Mouse (Mus musculus): ENCODE results near the gene Catip.

Catip gene

DNA sequence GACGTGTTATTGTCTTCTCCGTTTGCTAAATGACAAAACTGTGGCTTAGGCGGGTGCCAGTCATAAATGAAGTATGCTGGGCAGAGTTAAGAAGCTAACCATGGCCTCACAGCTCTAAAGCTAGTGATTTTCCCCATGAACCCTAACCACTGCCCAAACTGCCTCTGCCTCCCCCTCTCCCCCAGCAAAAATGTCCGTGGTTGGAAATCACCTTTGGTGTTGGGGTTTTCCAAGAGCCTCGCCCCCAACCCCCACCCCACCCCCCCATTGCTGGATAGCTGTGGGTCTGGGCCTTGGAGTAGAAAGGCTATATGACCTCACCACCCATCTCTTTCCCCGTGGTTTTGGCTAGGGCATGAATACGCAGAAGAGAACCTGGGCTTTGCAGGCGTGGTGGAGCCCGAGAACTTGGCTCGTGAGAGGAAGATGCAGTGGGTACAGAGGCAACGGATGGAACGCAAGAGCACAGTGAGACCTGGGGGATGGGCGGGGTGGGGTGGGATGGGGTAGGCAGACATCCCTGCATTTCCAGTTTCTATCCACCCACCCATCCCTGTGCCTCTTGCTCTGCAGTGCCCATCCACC is 10.6 kb upstream of the Catip start:
- Histone ChIP-seq H3K27me3 (ENCODE audit: insufficient read depth, low read length) (no peaks in the 10 kb centered on the region), H3K36me3 (ENCODE audit: insufficient read depth, low read length) (peaks cover 30% of the 10 kb centered on the region), H3K4me3 (replicated peaks; ENCODE audit: low read length) (no peak overlapping the region), H3K4me1 (replicated peaks; ENCODE audit: low read depth, low read length) (peaks cover 50% of the 10 kb centered on the region), H3K9me3 (ENCODE audit: low read length) (no peaks in the 10 kb centered on the region)
- no peak for TF ChIP-seq NANOG (IDR thresholded peaks at IDR 0.05; ENCODE audit: borderline replicate concordance, low read length)
- TF ChIP-seq CTCF (conservative IDR thresholded peaks at IDR 0.05; ENCODE audit: low read length), result no peak

DNA sequence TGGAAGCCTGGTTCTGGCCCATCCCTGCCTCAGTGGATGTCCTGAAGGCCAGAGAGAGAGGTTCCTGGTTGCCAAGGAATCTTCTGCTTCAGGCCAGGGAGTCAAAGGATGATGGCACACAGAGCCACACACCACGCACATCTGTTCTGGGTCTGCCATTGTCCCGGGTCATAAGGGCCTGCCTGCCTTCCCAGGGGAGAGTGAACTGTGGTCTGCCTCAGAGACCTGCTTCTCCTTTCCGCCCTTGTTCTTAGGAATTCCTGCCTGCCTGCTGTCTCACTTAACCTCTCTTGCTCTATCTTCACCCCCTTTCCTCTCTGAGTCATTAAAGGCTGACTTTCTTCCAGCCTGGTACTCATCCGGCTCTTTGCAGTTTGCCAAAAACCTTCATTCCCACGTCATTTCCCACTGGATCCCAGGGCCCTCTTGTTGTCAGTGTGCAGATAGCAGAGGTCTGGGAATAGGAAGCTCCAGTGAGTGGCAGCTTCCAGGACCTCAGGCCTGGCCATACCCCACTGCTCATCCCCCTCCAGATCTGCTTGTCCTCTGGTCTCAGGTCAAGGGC is 9.3 kb upstream of the Catip start:
- Histone ChIP-seq H3K9me3 (ENCODE audit: low read length) (no peaks in the 10 kb centered on the region), H3K4me1 (replicated peaks; ENCODE audit: low read depth, low read length) (peaks cover 44% of the 10 kb centered on the region), H3K27me3 (ENCODE audit: insufficient read depth, low read length) (no peaks in the 10 kb centered on the region), H3K4me3 (replicated peaks; ENCODE audit: low read length) (no peak overlapping the region), H3K36me3 (ENCODE audit: insufficient read depth, low read length) (peaks cover 30% of the 10 kb centered on the region)
- no peak for TF ChIP-seq NANOG (IDR thresholded peaks at IDR 0.05; ENCODE audit: borderline replicate concordance, low read length)
- TF ChIP-seq POU5F1 (IDR thresholded peaks at IDR 0.05; ENCODE audit: borderline replicate concordance, low read length), result no peak
- TF ChIP-seq CTCF (conservative IDR thresholded peaks at IDR 0.05; ENCODE audit: low read length), result no peak

DNA sequence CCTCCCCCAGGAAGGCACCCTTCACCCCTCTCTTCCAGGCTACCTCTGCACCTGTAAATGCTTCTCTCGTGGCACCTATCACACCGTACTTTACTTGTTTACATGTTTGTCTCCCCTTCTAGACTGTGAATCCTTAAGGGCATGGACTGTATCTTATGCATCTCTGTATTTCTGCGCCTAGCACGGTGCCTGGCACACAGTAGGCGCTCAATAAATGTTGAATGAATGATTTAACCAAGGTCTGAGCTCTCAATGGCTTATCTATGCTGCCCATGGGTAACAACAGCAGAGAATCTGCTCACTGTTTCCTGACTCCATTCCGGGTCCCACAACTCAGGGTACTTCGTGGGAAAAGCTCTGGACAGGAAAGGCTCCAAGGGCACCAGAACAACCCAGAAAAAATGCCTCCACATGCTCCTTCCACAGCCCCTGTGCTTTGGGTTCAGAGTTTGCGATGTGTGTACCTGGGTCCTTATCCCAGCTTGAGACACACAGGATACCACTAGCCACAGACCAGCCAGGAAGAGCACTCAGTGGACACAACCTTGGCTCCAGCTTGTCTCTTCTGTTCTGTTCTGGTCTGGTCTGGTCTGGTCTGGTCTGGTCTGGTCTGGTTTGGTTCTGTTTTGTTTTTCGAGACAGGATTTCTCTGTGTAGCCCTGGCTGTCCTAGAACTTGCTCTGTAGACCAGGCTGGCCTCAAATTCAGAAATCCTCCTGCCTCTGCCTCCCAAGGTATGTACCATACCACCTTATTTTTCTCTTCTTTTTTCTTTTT is 8.3 kb upstream of the Catip start:
- H3K36me3 ChIP-seq (ENCODE audit: insufficient read depth, low read length), result peaks cover 28% of the 10 kb centered on the region
- H3K4me1 ChIP-seq (replicated peaks; ENCODE audit: low read depth, low read length), result peaks cover 53% of the 10 kb centered on the region
- TF ChIP-seq NANOG (IDR thresholded peaks at IDR 0.05; ENCODE audit: borderline replicate concordance, low read length) (no peak), POU5F1 (IDR thresholded peaks at IDR 0.05; ENCODE audit: borderline replicate concordance, low read length) (no peak), CTCF (conservative IDR thresholded peaks at IDR 0.05; ENCODE audit: low read length) (no peak)
- H3K4me3 ChIP-seq (replicated peaks; ENCODE audit: low read length), result no peak overlapping the region
- no peaks in the 10 kb centered on the region for H3K9me3 ChIP-seq (ENCODE audit: low read length)
- no peaks in the 10 kb centered on the region for H3K27me3 ChIP-seq (ENCODE audit: insufficient read depth, low read length)

DNA sequence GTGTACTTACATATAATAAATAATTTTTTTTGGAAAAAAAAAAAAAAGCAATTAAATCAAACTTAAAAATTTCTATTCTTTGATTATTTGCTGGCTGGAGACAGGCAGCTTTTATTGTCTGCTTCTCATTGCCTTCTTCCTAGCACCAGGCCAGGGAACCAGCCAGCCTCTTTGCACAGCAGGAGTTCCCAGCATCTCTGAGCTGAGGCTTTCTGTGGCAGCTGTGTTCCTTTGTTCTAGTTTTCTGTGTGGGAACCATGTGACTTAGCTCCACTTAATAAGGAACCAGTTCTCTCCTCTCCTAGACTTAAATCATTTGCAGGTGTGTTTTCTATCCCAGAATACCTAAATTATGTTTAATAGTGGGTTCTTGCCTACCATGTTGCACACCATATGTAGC is 4.4 kb upstream of the Catip start:
- H3K4me3 ChIP-seq (replicated peaks; ENCODE audit: low read length), result no peak overlapping the region
- H3K36me3 ChIP-seq (ENCODE audit: insufficient read depth, low read length), result 0 out of 2 replicates have a peak, but pooled peaks cover under 1% of the 10 kb centered on the region
- H3K4me1 ChIP-seq (replicated peaks; ENCODE audit: low read depth, low read length), result peaks cover 45% of the 10 kb centered on the region
- no peaks in the 10 kb centered on the region for H3K9me3 ChIP-seq (ENCODE audit: low read length)
- TF ChIP-seq CTCF (conservative IDR thresholded peaks at IDR 0.05; ENCODE audit: low read length), result no peak
- TF ChIP-seq POU5F1 (IDR thresholded peaks at IDR 0.05; ENCODE audit: borderline replicate concordance, low read length), result no peak
- TF ChIP-seq NANOG (IDR thresholded peaks at IDR 0.05; ENCODE audit: borderline replicate concordance, low read length), result no peak
- H3K27me3 ChIP-seq (ENCODE audit: insufficient read depth, low read length), result no peaks in the 10 kb centered on the region

DNA sequence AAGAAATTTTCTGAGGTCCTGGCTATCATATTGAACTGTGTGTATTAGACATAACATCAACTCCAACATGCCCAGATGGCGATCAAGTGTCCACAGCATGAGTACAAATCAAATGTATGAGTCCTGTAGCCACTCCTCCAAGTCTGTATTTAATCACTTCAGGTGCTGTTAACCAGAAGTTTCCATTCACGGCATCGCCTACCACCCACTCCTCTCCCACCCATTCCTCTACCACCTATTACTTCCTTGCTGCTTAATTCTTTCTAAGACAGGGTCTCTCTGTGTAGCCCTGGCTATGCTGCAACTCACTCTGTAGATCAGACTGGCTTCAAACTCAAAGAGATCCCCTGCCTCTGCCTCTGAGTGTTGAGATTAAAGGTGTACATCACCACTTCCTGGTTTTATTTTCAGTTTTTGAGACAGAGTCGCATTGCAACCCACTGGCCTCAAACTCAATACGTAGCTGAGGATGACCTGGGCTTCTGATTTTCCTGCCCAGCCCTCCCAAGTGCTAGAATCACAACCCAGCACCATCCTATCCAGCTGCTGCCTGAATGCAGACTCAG is 1.9 kb upstream of the Catip start:
- H3K9me3 ChIP-seq (ENCODE audit: low read length), result no peaks in the 10 kb centered on the region
- TF ChIP-seq CTCF (conservative IDR thresholded peaks at IDR 0.05; ENCODE audit: low read length) (no peak), POU5F1 (IDR thresholded peaks at IDR 0.05; ENCODE audit: borderline replicate concordance, low read length) (no peak), NANOG (IDR thresholded peaks at IDR 0.05; ENCODE audit: borderline replicate concordance, low read length) (no peak)
- no peak overlapping the region for H3K4me3 ChIP-seq (replicated peaks; ENCODE audit: low read length)

DNA sequence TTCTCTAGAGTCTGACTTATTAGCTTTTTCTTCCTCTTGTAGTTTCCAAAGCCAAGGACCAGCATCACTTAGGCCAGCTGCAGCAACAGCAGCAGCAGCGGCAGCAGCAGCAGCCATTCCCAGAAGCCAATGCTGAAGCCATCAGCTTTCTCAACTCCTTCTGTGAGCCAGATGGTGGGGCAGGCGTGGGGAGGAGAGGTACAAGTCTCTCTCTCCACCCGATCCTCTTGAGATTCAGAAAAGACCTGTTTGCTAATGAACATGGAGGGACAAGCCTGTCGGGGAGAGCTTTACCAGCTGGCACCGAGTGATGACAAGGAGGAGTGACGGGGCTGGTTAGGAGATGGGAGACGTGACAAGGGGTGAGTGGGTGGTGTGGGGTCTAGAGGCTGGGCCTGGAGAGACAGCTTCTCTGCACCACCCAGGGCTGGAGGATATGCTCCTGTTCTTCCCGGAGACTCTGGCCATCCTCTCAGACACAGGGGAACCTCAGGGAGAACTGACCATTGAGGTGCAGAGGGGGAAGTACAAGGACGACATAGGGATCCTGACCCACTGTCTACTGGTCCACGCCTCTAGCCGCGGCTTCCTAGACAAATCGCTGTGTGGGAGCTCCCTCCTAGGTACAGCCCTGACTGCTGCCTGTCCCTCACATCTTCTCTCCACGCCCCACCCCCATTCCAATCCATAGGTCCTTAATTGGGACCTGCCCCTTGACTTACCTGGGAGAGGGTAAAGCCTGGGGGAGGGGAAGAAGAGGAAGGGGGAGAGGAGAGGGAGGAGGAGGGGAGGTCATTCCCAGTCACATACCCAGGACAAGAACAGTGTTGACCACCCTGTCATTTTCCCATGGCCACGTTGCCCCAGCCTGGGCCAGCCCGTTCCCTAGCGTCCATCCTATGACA is 669 bp downstream of the Catip start:
- H3K9me3 ChIP-seq (ENCODE audit: low read length), result no peaks in the 10 kb centered on the region

More for the DNA sequence above, 1.9 kb upstream of the Catip start:
- Histone ChIP-seq H3K27me3 (ENCODE audit: insufficient read depth, low read length) (peaks cover 2% of the 10 kb centered on the region; the same call in 1 of the 2 replicates), H3K36me3 (ENCODE audit: insufficient read depth, low read length) (no peaks in the 10 kb centered on the region), H3K4me1 (replicated peaks; ENCODE audit: low read depth, low read length) (peaks cover 52% of the 10 kb centered on the region)

DNA sequence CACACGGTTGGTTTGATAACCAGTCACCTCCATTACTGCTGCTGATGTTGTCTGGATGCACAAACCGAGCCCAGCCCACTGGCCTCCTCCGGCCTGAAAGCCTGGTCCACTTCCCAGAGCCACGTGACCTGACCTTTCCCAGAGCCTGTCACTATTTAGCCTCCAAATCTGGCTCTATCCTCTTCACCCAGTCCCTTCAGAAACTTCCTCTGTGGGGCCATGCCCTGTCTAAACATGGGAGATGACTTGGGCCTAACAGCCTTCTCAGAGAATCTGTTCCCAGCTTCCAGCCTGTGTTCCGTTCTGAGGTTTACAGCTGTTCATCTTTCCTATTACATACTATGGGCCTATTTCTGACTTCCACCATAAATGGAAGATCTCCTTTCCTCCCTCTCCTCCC is 1.5 kb downstream of the Catip start:
- Histone ChIP-seq H3K4me1 (replicated peaks; ENCODE audit: low read depth, low read length) (peaks cover 53% of the 10 kb centered on the region), H3K4me3 (replicated peaks; ENCODE audit: low read length) (no peak overlapping the region), H3K27me3 (ENCODE audit: insufficient read depth, low read length) (peaks cover 18% of the 10 kb centered on the region), H3K9me3 (ENCODE audit: low read length) (no peaks in the 10 kb centered on the region), H3K36me3 (ENCODE audit: insufficient read depth, low read length) (no peaks in the 10 kb centered on the region)
- TF ChIP-seq CTCF (conservative IDR thresholded peaks at IDR 0.05; ENCODE audit: low read length), result no peak
- TF ChIP-seq POU5F1 (IDR thresholded peaks at IDR 0.05; ENCODE audit: borderline replicate concordance, low read length), result no peak
- no peak for TF ChIP-seq NANOG (IDR thresholded peaks at IDR 0.05; ENCODE audit: borderline replicate concordance, low read length)

More for the DNA sequence above, 669 bp downstream of the Catip start:
- no peaks in the 10 kb centered on the region for H3K36me3 ChIP-seq (ENCODE audit: insufficient read depth, low read length)
- peaks cover 53% of the 10 kb centered on the region for H3K4me1 ChIP-seq (replicated peaks; ENCODE audit: low read depth, low read length)
- H3K27me3 ChIP-seq (ENCODE audit: insufficient read depth, low read length), result peaks cover 11% of the 10 kb centered on the region
- TF ChIP-seq NANOG (IDR thresholded peaks at IDR 0.05; ENCODE audit: borderline replicate concordance, low read length) (no peak), POU5F1 (IDR thresholded peaks at IDR 0.05; ENCODE audit: borderline replicate concordance, low read length) (no peak), CTCF (conservative IDR thresholded peaks at IDR 0.05; ENCODE audit: low read length) (no peak)
- H3K4me3 ChIP-seq (replicated peaks; ENCODE audit: low read length), result peak overlapping the region; percentile 23

Measured in E14TG2a.4 (cell line).